Mouse (Mus musculus) liver, embryonic 12.5 days (tissue): ENCODE data around the gene Snrpb. TPM values are rescaled to one million over a fixed set of nuclear protein-coding genes. Genes with fewer than 3 reads are reported as not detected.
A peak's percentile ranks its signal among the peaks of the same experiment; 100 is the strongest.

Source experiments
- ATAC-seq: fragments of 200-750 bp; cut with Nextera tagmentation; 2 replicates; pipeline ENCODE4 v1.8.0; 2017; ENCODE audit warnings: moderate number of reproducible peaks, mild to moderate bottlenecking, moderate library complexity
- H3K27ac ChIP-seq: fragments of 300-500 bp; sonication (generic); 2 replicates; pipeline ENCODE4 v1.5.1; 2016; ENCODE audit warnings: mild to moderate bottlenecking
- H3K27me3 ChIP-seq: fragments of 300-500 bp; sonication (generic); replicated peaks from 2 replicates; pipeline ENCODE4 v1.6.1; 2016; ENCODE audit warnings: mild to moderate bottlenecking, moderate library complexity
- H3K36me3 ChIP-seq: fragments of 300-500 bp; sonication (generic); 2 replicates; pipeline ENCODE4 v1.6.1; 2016; ENCODE audit warnings: mild to moderate bottlenecking, moderate library complexity
- H3K4me1 ChIP-seq: fragments of 300-500 bp; sonication (generic); 2 replicates; pipeline ENCODE4 v1.6.1; 2016
- H3K4me2 ChIP-seq: fragments of 300-500 bp; sonication (generic); 2 replicates; pipeline ENCODE4 v1.6.1; 2016; ENCODE audit warnings: mild to moderate bottlenecking, moderate library complexity
- H3K4me3 ChIP-seq: fragments of 300-500 bp; sonication (generic); 2 replicates; pipeline ENCODE4 v1.5.1; 2016; ENCODE audit warnings: mild to moderate bottlenecking, moderate library complexity
- H3K9ac ChIP-seq: fragments of 300-500 bp; sonication (generic); 2 replicates; pipeline ENCODE4 v1.6.1; 2016; ENCODE audit warnings: mild to moderate bottlenecking, moderate library complexity
- H3K9me3 ChIP-seq: fragments of 300-500 bp; sonication (generic); replicated peaks from 2 replicates; pipeline ENCODE4 v1.6.1; 2016; ENCODE audit warnings: mild to moderate bottlenecking, moderate library complexity
- WGBS: fragments of 180-500 bp; shearing (Covaris S2); methylation state at CpG from one replicate; pipeline ENCODE4 v1.1.7; 2016; ENCODE audit not compliant: insufficient replicate concordance; 5-methylcytosine and 5-hydroxymethylcytosine counted together
- polyA plus RNA-seq: library from polyadenylated mRNA; unstranded; fragments of >200 nt; fragmentation: Nextera tagmentation; extraction: Ambion mirVana; gene quantifications from 2 replicates; pipeline ENCODE4 v1.2.1, GENCODE M21; 2016

The Snrpb gene
- polyA plus RNA-seq, 1 experiment from 2014 or later: 453 TPM

DNA sequence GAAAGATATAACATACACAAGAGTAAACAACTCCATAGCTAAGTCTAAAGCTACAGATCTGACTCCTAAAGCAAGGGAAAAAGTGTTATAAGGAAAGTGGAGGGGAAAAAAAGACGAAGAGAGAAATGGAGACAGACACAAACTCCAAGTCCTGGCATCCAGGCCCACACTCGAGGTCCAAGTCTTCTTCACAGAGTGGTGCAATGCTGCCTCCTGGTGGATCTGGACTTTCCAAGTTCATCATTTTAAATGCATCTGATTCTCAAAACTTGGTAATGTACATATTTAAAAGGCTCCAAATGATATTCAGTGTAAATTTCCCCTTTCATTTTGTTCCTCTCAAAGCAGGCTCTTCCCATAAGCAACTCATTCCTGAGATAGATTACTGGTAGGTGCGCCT is 11.3 kb downstream of the Snrpb start:
- Histone ChIP-seq H3K9ac (no peak overlapping the region), H3K9me3 (no peaks in the 10 kb centered on the region), H3K4me3 (no peak overlapping the region), H3K36me3 (peaks cover 67% of the 10 kb centered on the region), H3K27me3 (no peaks in the 10 kb centered on the region), H3K27ac (no peak overlapping the region), H3K4me1 (no peaks in the 10 kb centered on the region), H3K4me2 (no peak overlapping the region)
- WGBS: 51% methylated on average over 3 of the region's 3 CpGs
- no peak for ATAC-seq

DNA sequence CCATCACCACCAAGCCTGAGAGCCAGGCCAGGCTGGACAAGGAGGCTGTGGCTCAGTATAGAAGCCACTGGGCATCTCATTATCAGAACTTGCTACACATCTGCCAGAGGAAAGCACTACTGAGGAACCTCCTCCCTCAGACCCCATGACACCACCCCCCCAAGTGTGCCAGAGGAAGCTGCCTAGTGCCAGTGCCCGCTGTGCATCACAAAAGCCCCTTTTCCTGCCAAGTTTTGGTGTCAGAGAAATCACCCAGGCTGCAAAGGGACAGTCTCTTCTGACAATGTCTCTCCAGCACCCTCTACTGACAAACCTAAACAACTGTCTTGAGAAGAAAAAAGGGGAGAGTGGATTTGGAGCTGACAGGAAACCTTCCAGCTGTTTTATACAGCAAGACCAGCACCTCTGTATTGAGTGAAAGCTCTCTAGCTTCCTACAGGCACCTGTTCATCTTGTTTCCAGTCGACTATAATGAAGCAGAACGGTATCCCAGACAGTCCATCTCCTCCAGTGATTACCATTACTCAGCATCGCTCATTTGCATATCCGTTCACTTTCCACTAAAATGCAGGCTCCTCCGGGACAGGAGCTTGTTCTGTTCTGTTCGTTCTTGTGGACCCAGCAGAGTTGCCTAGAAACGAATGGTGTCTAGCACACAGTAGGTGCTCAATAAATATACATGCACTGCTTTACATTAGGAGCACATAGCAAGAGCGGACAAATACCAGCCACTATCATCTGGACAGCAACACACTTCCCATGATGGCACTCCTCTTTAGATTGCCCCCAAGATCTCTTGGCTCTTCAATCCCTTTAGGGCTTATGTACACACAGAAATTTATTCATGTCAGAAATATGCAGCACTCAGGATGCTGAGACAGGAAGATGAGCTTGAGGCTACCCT is 12.6 kb downstream of the Snrpb start:
- Histone ChIP-seq H3K4me2 (no peak overlapping the region), H3K9me3 (no peaks in the 10 kb centered on the region), H3K4me3 (no peak overlapping the region), H3K4me1 (no peaks in the 10 kb centered on the region), H3K27ac (no peak overlapping the region), H3K9ac (no peak overlapping the region), H3K36me3 (peaks cover 54% of the 10 kb centered on the region), H3K27me3 (no peaks in the 10 kb centered on the region)
- 70% methylated on average over 9 of the region's 9 CpGs for WGBS
- ATAC-seq: peak; percentile 24; the same call in 1 of the 2 replicates

DNA sequence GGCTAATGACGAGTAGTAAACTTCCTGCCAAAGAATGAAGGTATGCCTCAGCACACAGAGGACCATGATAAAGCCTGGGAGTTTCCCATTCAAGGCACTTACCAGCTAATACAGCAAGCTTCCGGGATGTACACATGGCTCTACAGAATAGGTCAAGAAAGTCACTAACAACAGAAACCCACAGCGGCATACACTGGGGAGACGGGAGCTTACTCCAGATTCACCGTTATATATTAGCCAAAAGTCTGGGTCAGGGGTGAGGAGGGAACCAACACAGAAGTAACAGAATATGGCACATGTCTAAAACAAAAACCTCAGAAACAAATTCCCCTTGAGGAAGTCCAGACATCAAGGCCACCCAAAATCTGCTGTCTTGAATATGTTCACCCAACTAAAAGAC is 16.5 kb downstream of the Snrpb start:
- Histone ChIP-seq H3K9me3 (no peaks in the 10 kb centered on the region), H3K4me2 (no peak overlapping the region), H3K27ac (no peak overlapping the region), H3K4me1 (0 out of 2 replicates have a peak, but pooled peaks cover 8% of the 10 kb centered on the region), H3K36me3 (peaks cover 17% of the 10 kb centered on the region), H3K4me3 (no peak overlapping the region), H3K27me3 (0 out of 2 replicates have a peak, but pooled peaks cover 2% of the 10 kb centered on the region), H3K9ac (no peak overlapping the region)
- WGBS: 71% methylated on average over 5 of the region's 5 CpGs
- no peak for ATAC-seq

DNA sequence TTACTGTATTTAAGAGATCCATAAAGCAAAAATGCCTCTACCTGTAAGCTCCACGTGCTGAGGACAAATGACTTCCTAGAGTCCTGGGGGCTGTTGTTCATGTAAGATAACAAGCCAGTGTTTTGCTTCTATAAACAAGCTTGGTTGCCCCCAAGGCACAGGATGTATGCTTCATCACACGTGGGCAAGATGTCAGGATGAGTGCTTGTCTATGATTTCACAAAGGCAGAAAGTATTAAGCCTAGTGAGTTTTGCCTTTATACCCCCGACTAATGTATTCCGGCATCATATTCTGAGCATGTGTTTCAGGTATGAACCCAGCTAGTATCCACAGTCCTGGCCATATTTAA is 21.1 kb downstream of the Snrpb start:
- Histone ChIP-seq H3K4me1 (0 out of 2 replicates have a peak, but pooled peaks cover 8% of the 10 kb centered on the region), H3K27ac (no peak overlapping the region), H3K27me3 (0 out of 2 replicates have a peak, but pooled peaks cover 4% of the 10 kb centered on the region), H3K9me3 (no peaks in the 10 kb centered on the region), H3K36me3 (no peaks in the 10 kb centered on the region), H3K4me3 (no peak overlapping the region), H3K4me2 (no peak overlapping the region), H3K9ac (no peak overlapping the region)
- no peak for ATAC-seq
- 53% methylated on average over 4 of the region's 4 CpGs for WGBS

DNA sequence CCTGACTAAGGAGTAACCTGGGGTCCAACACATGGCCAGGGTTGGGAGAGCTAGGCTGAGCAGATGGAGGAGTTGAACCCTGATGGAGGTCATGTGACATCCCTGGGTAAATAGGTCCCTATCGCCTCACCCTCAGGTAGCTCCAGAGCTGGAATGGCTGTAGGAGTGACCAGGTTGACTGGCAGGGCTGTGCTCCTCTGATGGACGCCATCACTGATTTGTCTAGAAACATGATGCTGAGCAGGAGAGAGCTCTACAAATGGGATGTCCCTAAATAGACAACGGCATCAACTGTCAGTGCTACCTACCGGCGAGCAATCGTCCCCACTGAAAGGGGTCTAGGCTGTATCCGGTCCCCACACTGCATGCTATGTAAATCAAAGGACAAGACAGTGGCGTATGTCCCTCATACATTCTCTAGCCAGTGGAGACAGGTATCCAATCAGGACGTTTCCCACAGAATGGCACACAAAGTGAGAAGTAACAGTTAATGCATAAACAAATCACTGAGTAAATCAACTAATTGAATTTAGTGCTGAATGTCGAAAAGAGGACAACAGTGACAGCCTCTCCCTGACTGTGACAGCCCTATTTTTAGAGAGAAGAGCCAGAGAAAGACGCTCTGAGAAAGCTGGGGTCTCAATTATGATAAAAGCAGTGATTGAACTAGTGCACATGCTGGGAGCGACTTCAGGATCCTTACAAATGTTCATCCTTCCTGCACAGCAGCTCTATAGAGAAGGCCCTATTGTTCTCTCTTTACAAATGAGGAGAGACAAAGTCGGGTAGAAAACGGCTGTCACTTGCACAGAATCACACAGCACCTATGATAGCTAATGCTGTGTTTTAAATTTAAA is 21.7 kb downstream of the Snrpb start:
- no peak overlapping the region for H3K27ac ChIP-seq

DNA sequence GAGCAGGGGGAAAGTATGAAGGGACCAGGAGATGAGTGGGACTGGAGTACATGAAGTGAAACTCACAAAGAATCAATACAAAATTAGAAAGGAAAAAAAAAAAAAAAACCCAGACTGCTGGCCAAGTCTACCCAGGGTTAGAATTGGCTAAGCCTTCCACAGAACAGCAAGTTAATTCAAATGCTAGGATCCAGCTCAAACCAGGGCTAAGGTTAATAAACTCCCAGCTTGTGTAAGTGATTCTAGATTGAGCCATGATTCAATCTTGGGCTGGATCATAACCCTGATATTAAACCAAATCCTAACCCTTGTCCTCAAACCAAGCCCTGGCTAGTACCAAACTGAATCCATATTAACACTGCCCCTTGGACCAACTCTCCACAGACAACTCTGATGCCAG is 23.4 kb downstream of the Snrpb start:
- no peaks in the 10 kb centered on the region for H3K9me3 ChIP-seq
- ATAC-seq: no peak
- H3K27me3 ChIP-seq: 0 out of 2 replicates have a peak, but pooled peaks cover 4% of the 10 kb centered on the region
- H3K4me2 ChIP-seq: no peak overlapping the region
- H3K27ac ChIP-seq: no peak overlapping the region
- no peaks in the 10 kb centered on the region for H3K36me3 ChIP-seq
- H3K4me1 ChIP-seq: 0 out of 2 replicates have a peak, but pooled peaks cover 3% of the 10 kb centered on the region
- no peak overlapping the region for H3K4me3 ChIP-seq
- H3K9ac ChIP-seq: no peak overlapping the region

More for the DNA sequence above, 21.7 kb downstream of the Snrpb start:
- H3K9me3 ChIP-seq: no peaks in the 10 kb centered on the region
- H3K4me1 ChIP-seq: 0 out of 2 replicates have a peak, but pooled peaks cover 8% of the 10 kb centered on the region
- H3K27me3 ChIP-seq: 0 out of 2 replicates have a peak, but pooled peaks cover 4% of the 10 kb centered on the region
- no peak overlapping the region for H3K4me3 ChIP-seq
- no peak overlapping the region for H3K9ac ChIP-seq
- no peak overlapping the region for H3K4me2 ChIP-seq
- no peak; the same call in 1 of the 2 replicates for ATAC-seq
- no peaks in the 10 kb centered on the region for H3K36me3 ChIP-seq
- WGBS: 68% methylated on average over 14 of the region's 14 CpGs

DNA sequence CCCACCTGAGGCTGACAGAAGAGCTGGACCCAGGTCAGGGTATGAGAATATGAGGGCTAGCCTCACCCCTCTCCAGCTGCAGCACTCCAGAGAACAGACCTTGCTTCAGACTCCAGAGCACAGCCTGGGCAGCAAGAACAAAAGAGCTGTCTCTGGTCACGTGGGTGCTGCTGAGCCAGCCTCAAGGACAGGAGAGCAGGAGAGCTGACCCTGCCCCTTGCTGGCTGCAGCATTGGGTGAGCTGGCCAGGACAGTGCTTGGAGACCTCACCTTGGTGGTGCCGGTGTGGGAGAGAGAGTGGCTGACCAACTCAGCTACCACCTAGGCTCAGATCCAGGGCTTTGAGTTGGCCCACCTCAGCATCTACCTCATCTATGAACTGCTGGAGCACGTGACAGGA is 24.0 kb downstream of the Snrpb start:
- no peaks in the 10 kb centered on the region for H3K9me3 ChIP-seq
- no peak overlapping the region for H3K4me3 ChIP-seq
- no peaks in the 10 kb centered on the region for H3K4me1 ChIP-seq
- 0 out of 2 replicates have a peak, but pooled peaks cover 4% of the 10 kb centered on the region for H3K27me3 ChIP-seq
- WGBS: 62% methylated on average over 3 of the region's 3 CpGs
- H3K27ac ChIP-seq: no peak overlapping the region
- H3K9ac ChIP-seq: no peak overlapping the region
- H3K36me3 ChIP-seq: no peaks in the 10 kb centered on the region
- no peak for ATAC-seq
- no peak overlapping the region for H3K4me2 ChIP-seq

DNA sequence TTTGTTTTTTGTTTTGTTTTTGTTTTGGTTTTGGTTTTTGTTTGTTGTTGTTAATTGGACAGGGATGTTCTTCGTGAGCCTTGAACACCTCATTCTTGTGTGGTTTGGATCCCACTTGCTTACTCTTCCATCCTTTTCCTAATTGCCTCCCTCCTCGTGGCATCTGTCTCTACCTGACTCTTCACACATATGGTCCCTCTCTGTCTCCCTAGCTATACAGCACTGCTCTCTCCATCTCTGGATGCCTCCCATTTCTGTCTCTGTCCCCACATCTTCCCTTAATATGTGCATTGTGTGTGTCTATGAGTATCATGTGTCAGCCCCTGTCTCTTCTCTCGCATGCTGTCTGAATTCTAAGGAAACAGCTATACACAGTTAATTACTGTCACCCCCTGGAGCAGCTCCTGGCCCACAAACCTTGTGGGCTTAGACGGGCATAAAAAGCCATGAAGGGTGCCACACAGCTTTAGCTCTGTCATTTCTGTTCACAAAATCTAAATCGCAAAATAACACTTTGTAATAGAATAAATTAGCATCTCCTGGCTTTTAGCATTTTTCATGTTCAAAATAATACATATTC is 33.0 kb downstream of the Snrpb start:
- Histone ChIP-seq H3K27ac (no peak overlapping the region), H3K4me3 (no peak overlapping the region)
- WGBS: 52% methylated on average over 5 of the region's 5 CpGs

DNA sequence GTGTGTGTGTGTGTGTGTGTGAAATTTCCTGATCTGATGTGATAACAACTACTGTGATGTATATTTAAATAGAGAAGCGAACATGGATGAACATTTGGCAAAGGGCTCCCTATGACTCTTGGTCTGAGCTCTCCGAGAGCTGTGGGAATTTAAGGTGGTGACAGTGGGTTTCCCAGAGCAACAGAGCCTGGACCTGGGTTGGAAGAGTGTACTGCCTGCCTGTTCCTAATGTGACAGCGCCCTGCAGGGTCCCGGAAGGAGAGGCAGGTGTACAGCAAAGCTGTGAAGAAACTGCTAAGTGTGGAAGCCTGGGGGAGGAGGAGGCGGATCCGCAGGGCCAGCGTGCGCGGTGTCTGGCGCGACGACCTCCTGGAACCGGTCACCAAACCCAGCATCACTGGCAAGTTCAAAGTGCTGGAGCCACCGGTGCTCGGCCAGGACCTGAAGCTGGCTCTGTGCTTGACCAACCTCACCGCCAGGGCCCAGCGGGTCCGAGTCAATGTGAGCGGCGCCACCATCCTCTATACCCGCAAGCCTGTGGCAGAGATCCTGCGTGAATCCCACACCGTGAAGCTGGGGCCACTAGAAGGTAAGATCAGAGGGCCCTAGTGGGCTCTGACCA is 34.4 kb downstream of the Snrpb start:
- no peak overlapping the region for H3K9ac ChIP-seq
- no peak overlapping the region for H3K4me3 ChIP-seq
- WGBS: 64% methylated on average over 23 of the region's 23 CpGs
- H3K36me3 ChIP-seq: no peaks in the 10 kb centered on the region
- no peak for ATAC-seq
- H3K27me3 ChIP-seq: no peaks in the 10 kb centered on the region
- H3K27ac ChIP-seq: no peak overlapping the region
- H3K4me2 ChIP-seq: no peak overlapping the region
- H3K9me3 ChIP-seq: no peaks in the 10 kb centered on the region
- H3K4me1 ChIP-seq: no peaks in the 10 kb centered on the region

More for the DNA sequence above, 33.0 kb downstream of the Snrpb start:
- ATAC-seq: no peak
- H3K36me3 ChIP-seq: no peaks in the 10 kb centered on the region
- no peaks in the 10 kb centered on the region for H3K4me1 ChIP-seq
- no peak overlapping the region for H3K4me2 ChIP-seq
- H3K9me3 ChIP-seq: no peaks in the 10 kb centered on the region
- no peaks in the 10 kb centered on the region for H3K27me3 ChIP-seq
- no peak overlapping the region for H3K9ac ChIP-seq

DNA sequence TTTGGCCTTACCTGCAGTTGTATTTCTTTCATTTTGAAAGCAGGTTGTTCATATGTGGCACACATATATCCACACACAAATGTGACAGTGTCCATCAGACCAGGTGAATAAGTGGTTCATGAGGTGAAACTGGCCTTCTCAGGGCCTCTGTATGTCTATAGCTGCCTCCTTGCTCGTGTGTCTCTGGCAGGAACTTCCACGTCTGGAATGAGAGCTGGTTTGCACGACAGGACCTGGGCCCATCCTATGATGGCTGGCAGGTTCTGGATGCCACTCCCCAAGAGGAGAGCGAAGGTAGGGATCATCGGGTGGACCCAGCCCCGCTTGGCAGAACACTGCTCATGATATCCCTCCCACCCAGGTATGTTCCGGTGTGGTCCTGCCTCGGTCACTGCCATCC is 36.2 kb downstream of the Snrpb start:
- Histone ChIP-seq H3K27me3 (no peaks in the 10 kb centered on the region), H3K36me3 (no peaks in the 10 kb centered on the region), H3K4me2 (no peak overlapping the region), H3K27ac (no peak overlapping the region), H3K9ac (no peak overlapping the region), H3K4me3 (no peak overlapping the region), H3K4me1 (no peaks in the 10 kb centered on the region), H3K9me3 (no peaks in the 10 kb centered on the region)
- ATAC-seq: no peak
- WGBS: 80% methylated on average over 8 of the region's 8 CpGs

DNA sequence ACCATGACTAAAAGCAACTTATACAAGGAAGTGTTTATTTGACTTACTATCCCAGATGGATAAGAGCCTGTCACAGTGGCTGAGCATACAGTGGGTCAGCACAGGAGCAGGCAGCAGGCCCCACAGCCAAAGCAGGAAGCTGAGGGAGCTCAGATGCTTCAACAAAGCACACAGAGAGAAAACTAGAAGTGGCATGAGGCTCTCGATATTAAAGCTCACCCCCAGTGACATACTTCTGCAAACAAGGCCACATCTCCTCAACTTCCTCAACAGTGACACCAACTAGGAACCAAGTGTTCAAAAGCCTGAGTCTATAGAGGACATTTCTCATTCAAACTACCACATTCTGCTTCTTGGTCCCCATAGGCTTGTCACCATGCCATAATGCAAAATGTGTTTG is 49.5 kb downstream of the Snrpb start:
- no peaks in the 10 kb centered on the region for H3K9me3 ChIP-seq
- H3K4me1 ChIP-seq: no peaks in the 10 kb centered on the region
- H3K36me3 ChIP-seq: no peaks in the 10 kb centered on the region
- no peaks in the 10 kb centered on the region for H3K27me3 ChIP-seq
- H3K4me3 ChIP-seq: no peak overlapping the region
- H3K27ac ChIP-seq: no peak overlapping the region
- no peak overlapping the region for H3K4me2 ChIP-seq
- ATAC-seq: no peak
- no peak overlapping the region for H3K9ac ChIP-seq
- WGBS: 13% methylated on average over 1 of the region's 1 CpGs
